Mouse (Mus musculus) layer of hippocampus, adult 9-10 months (tissue): ENCODE data around the gene Snta1.

Experiments
- DNase-seq: peaks from one replicate; pipeline ENCODE4 v3.0.0; 2022; ENCODE audit warnings: low spot score

Gene Snta1

GRCm38 (mm10) chr2:154420942-154421731 lies 13.2 kb upstream of the Snta1 start:
- DNase-seq: no peak

DNA sequence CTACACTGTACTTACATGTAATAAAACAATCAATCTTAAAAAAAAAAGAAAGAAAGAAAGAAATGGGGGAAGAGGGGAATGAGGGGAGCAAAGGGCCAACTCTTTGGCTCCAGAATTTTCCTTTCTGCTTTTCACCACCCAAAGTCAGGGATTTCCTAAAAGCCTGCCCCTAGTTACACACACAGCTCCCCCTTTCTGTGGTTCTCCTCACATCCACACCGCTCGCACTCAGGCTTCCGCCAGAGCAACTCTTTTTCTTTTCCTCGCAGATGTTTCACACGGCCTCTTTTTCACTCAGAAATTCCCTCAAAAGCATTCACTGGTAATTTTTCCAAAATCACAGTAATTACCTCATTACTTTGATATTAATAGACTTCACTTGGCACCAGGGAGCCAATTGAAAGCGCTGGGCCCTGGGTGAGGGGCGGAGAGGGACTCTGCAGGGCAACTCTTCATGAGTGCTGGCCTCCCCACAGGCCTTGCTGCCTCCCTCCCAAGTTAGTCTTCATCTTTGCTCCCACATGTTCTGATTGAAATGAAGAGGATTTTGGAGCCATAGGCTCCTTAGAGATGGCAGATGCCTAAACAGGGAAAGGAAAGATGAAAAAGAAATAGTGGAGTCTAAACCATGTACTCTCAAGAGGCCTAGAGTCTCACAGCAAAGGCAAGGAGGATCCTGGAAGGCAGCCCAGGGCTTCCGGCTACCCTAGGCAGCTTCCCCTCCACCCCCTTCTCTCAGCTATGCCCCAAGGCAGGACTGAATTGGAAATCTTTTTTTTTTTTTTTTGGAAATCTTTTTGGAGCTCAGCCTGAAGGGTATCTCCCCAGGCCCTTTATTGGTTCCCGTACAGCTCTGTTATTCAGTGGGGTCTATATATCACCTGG lies 12.0 kb upstream of the Snta1 start:
- DNase-seq: no peak

- no peak for DNase-seq
These were observed 10.1 kb upstream of the Snta1 start for GRCm38 (mm10) chr2:154418001-154418400.

- DNase-seq: no peak
These were observed 9.2 kb upstream of the Snta1 start for GRCm38 (mm10) chr2:154417107-154417506.

DNA sequence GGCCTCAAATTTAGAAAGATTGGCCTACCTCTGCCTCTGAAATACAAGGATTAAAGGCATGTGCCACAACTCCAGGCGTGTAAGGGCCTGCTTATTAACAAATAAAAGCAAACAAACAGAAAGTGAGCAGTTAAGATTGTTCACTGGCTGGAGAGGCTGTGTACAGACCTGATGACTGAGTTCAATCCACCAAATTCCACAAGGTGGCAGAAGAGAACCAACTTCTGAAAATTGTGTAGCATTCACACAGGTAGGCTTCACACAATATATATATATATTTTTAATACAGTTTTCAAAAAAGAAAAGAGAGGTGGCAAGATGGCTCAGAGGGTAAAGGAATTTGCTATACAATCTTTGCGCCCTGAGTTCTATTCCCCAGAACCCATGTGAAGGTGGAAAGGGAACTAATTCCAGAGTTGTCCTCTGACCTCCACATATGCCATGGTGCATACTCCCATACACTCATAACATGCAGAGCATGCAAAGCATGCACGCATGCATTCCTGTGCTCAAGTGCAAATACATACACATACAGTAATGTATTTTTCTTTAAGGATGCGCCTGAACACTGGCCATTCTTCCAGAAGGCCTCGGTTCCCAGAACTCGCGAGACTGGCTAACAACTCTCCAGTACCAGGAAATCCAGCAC lies 4.2 kb upstream of the Snta1 start:
- DNase-seq: peak; percentile 64

GRCm38 (mm10) chr2:154410355-154410754 lies 2.5 kb upstream of the Snta1 start:
- no peak for DNase-seq

GRCm38 (mm10) chr2:154407063-154407642 lies 746 bp downstream of the Snta1 start:
- DNase-seq: no peak

GRCm38 (mm10) chr2:154405447-154405994 lies 2.4 kb downstream of the Snta1 start:
- no peak for DNase-seq

DNA sequence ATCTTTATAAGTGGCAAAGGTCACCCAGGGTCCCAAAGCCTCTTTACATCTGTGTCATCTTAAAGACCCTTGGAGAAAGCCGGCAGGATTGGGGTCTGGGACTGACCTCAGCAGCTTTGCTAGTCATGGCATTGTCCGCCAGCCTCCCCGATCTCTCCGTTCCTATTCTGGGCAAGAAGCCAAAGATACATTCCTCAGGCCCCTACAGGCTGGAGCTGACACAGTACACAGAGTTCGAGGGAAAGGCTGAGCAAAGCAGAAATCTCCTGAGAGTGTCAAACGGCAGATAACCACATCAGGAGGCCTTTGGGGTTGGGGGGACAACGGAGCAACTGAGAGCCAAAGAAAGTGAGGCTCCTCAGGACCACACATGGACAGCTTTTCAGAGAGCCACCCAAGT lies 5.1 kb downstream of the Snta1 start:
- no peak for DNase-seq

- DNase-seq: no peak
These were observed 5.9 kb downstream of the Snta1 start for GRCm38 (mm10) chr2:154401976-154402375.

GRCm38 (mm10) chr2:154399325-154399724 lies 8.6 kb downstream of the Snta1 start:
- no peak for DNase-seq

- no peak for DNase-seq
These were observed 9.6 kb downstream of the Snta1 start for GRCm38 (mm10) chr2:154398267-154398666.

DNA sequence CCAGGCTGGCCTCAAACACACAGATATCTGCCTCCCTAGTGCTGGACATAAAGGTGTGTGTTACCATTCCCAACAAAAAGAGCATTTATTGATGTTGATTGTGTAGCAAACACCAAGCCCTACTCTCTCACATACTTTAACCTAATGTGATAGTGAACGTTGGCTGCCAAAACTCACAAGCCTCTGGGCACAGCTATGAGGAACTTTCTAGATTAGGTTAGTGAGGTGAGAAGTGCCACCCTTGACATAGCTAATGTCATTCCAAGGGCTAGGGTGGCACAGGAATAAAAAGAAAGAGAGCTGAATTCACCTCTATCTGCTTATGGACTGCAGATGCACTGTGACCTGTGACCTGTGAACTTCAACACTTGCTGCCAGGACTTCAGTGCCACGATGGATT lies 11.4 kb downstream of the Snta1 start:
- no peak for DNase-seq

DNA sequence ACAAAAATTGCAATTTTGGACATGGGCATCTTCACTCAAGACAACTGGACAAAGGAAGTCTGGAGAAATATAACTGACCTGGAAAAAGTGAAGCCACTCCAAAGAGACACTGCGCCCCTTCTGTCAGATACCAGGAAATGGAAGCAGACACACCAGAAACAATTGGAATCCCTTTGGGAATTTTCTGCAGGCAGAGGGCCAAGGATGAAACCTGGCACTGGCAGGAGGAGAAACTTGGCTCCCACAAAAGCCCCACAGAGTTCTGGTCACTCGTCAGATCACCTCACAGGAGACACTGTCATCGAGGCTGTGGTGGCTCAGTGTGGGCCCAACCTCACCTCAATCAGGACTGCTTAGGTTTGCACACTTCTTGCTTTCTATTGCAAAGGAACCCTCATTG lies 13.3 kb downstream of the Snta1 start:
- no peak for DNase-seq

GRCm38 (mm10) chr2:154390180-154390964 lies 17.5 kb downstream of the Snta1 start:
- no peak for DNase-seq

DNA sequence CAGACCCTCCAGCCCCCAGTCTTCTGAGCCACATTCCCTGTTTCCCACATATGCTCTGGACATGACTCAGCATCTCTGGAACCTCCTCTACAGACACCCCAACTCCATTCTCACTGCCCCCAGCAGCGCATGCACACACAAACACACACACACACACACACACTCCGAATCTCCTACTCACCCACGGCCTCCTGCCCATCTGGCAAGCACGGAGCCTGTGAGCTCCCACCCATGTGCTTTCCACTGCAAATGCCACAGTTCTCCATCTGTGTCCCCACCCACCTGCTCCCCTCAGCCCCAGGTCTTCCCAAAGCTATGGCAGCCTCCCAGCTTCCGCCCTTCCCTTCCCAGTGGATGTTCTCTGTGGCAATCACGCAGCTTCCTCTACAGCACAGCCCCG lies 28.8 kb downstream of the Snta1 start:
- peak; percentile 81 for DNase-seq

- no peak for DNase-seq
These were observed 32.9 kb downstream of the Snta1 start for GRCm38 (mm10) chr2:154374807-154375601.

DNA sequence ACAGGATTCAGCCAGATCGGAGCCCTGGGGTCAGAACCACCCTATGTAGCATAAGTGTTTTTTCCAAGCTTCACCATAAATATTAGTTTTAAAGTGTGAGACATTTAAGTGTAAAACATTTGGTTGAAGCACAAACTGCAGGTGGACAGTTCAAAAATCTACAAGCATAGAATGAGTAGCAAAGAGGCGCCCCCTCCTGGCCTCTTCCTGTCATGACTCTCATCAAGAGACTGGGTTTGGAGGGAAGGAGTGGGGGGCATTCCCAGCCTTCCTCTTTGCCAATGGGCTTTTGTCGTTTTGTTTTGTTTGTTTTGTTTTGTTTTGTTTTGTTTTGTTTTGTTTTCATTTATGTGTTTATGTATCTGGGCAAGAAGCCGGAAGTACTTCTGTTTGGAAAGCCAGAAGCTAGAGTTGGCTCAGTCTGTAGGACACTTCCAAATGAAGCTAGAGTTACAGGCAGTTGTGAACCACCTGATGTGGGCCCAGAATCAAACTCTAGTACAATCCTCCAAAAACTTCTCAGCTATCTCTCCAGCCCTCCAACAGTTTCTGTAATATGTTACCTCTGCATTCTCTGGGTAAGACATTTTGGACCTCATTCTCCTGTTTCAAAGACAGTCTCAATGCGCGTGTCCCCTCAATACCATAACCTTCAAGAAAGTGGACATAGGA lies 33.8 kb downstream of the Snta1 start:
- no peak for DNase-seq

DNA sequence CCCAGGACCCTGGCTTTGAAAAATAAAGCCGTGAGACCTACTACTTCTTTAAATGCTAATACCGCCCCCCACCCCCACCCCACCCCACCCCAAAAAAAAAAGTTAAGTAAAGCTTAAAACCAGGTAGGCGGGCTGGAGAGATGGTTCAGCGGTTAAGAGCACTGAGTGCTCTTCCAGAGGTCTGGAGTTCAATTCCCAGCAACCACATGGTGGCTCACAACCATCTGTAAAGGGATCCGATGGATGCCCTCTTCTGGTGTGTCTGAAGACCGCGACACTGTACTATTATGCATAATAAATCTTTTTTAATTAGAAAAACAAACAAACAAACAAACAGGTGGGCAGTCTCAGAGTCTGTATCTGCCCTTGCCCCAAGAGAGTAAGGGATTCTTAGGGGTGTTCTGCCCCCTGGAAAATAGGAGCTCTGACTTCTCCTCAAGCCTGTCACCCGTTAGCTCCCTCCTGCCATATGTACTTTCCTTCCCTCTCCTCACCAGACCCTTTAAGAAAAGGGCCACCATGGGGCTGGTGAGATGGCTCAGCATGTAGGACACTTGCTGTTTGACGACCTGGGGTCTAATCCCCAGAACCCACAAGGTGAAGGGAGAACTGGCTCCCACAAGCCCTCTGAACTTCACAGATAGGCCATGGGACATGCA lies 34.9 kb downstream of the Snta1 start, which contains the start of gene Cdk5rap1:
Gene Cdk5rap1, minus strand, starts transcription at position 169 of the 659 bp plus-strand sequence.
- no peak for DNase-seq
